10 mouse cellular contexts compared by ENCODE assay signal in genomic region chr12:17089710-17090339, GRCm38 (mm10).
DNase-seq lines count a peak whose midpoint lies in the region; ATAC-seq and TF ChIP-seq lines count a peak whose summit lies in the region.
"Had no signal": no experiment of that assay in that cellular context is flagged by ENCODE, and none has a peak within 500 bp of the region (broad histone marks: within the 10 kb centered on the region; RNA-seq: fewer than 3 reads in every experiment).

No protein-coding gene starts in this region.

- no peaks in the 10 kb centered on the region for H3K36me3 ChIP-seq in intestine, embryonic 14.5 days (ENCODE audit: control insufficient read depth, insufficient read depth, low read length)
- H3K36me3 ChIP-seq in intestine, postnatal 0 days (ENCODE audit: control insufficient read depth, insufficient read depth): no peaks in the 10 kb centered on the region
- no peaks in the 10 kb centered on the region for H3K36me3 ChIP-seq in midbrain, embryonic 12.5 days
- H3K36me3 ChIP-seq: liver, embryonic 15.5 days had no signal

- no peak overlapping the region for H3K4me3 ChIP-seq in intestine, embryonic 14.5 days (ENCODE audit: low read depth, low read length)
- no peak overlapping the region for H3K4me3 ChIP-seq in intestine, postnatal 0 days (ENCODE audit: low read depth, low read length)
- H3K4me3 ChIP-seq in midbrain, embryonic 12.5 days: no peak overlapping the region
- H3K4me3 ChIP-seq: liver, embryonic 15.5 days had no signal

- no peaks in the 10 kb centered on the region for H3K27me3 ChIP-seq in intestine, embryonic 14.5 days (replicated peaks; ENCODE audit: control insufficient read depth, insufficient read depth, low read length)
- H3K27me3 ChIP-seq in intestine, postnatal 0 days (replicated peaks; ENCODE audit: control insufficient read depth, insufficient read depth, low read length): no peaks in the 10 kb centered on the region
- no peaks in the 10 kb centered on the region; the same call in 1 of the 2 replicates for H3K27me3 ChIP-seq in midbrain, embryonic 12.5 days
- H3K27me3 ChIP-seq: liver, embryonic 15.5 days had no signal

- no peaks in the 10 kb centered on the region for H3K9me3 ChIP-seq in intestine, embryonic 14.5 days (ENCODE audit: control insufficient read depth, low read length)
- H3K9me3 ChIP-seq in intestine, postnatal 0 days (ENCODE audit: control insufficient read depth): no peaks in the 10 kb centered on the region
- H3K9me3 ChIP-seq in midbrain, embryonic 12.5 days: no peaks in the 10 kb centered on the region
- H3K9me3 ChIP-seq: liver, embryonic 15.5 days had no signal

- H3K9ac ChIP-seq in intestine, embryonic 14.5 days (ENCODE audit: low read length): no peak overlapping the region
- no peak overlapping the region for H3K9ac ChIP-seq in intestine, postnatal 0 days (ENCODE audit: low read depth, low read length)
- no peak overlapping the region for H3K9ac ChIP-seq in midbrain, embryonic 12.5 days (replicated peaks)
- H3K9ac ChIP-seq: liver, embryonic 15.5 days had no signal

- ATAC-seq in intestine, embryonic 14.5 days (replicated peaks; ENCODE audit: low FRiP score, low TSS enrichment, low read depth): no peak
- no peak for ATAC-seq in intestine, postnatal 0 days
- ATAC-seq in midbrain, embryonic 12.5 days (ENCODE audit: low FRiP score, low read depth): 0 out of 2 replicates have a peak, but pooled peaks have one; percentile 38

- peaks cover 5% of the 10 kb centered on the region; the same call in 1 of the 2 replicates for H3K4me1 ChIP-seq in intestine, embryonic 14.5 days (replicated peaks; ENCODE audit: control insufficient read depth, insufficient read depth, low read length)
- no peaks in the 10 kb centered on the region for H3K4me1 ChIP-seq in intestine, postnatal 0 days (replicated peaks; ENCODE audit: control insufficient read depth, insufficient read depth, low read length)
- no peaks in the 10 kb centered on the region for H3K4me1 ChIP-seq in midbrain, embryonic 12.5 days
- H3K4me1 ChIP-seq: liver, embryonic 15.5 days had no signal

- H3K27ac ChIP-seq in intestine, embryonic 14.5 days (ENCODE audit: low read depth): no peak overlapping the region
- H3K27ac ChIP-seq in intestine, postnatal 0 days (ENCODE audit: low read depth, low read length): no peak overlapping the region
- H3K27ac ChIP-seq in midbrain, embryonic 12.5 days (replicated peaks): no peak overlapping the region
- H3K27ac ChIP-seq: liver, embryonic 15.5 days had no signal

- DNase-seq in intestine, embryonic 14.5 days (ENCODE audit: low spot score): peak; percentile 59
- DNase-seq in R1 (ENCODE audit: low read depth, low spot score) (peak; percentile 78), liver (no peak)
- peak; percentile 44 for DNase-seq in embryo, embryonic 10.5 days (ENCODE audit: low spot score)
- DNase-seq in thymus, postnatal 10 days (ENCODE audit: low spot score in 2 of 2): no peak
- DNase-seq: cerebellum, adult 9-10 months; thymus, adult 2 months had no signal

- TF ChIP-seq CTCF in intestine, postnatal 0 days (IDR thresholded peaks at IDR 0.05; ENCODE audit: low read depth): no peak

- no peak overlapping the region for H3K4me2 ChIP-seq in intestine, embryonic 14.5 days (ENCODE audit: low read length)
- H3K4me2 ChIP-seq in intestine, postnatal 0 days (replicated peaks; ENCODE audit: low read depth): no peak overlapping the region
- H3K4me2 ChIP-seq in midbrain, embryonic 12.5 days (replicated peaks): no peak overlapping the region
- H3K4me2 ChIP-seq: liver, embryonic 15.5 days had no signal

- WGBS in intestine, embryonic 14.5 days: 46% methylated on average over 7 of the region's 7 CpGs
- 40% methylated on average over 7 of the region's 7 CpGs for WGBS in intestine, postnatal 0 days
- 52% methylated on average over 7 of the region's 7 CpGs for WGBS in midbrain, embryonic 12.5 days

Comparison
In these comparisons a context has a peak if more than half of its experiments do, and no peak if none do; other contexts are left out.
1. DNase-seq: peak in intestine, embryonic 14.5 days (single experiment), R1 (single experiment) and embryo, embryonic 10.5 days (single experiment); none in liver (single experiment) and thymus, postnatal 10 days (0 of 2).